Mouse (Mus musculus) common myeloid progenitor, adult 5-6 weeks (primary cell): Measurements from ENCODE around the gene Dusp1. TPM values are rescaled to one million over a fixed set of nuclear protein-coding genes. Genes with fewer than 3 reads are reported as not detected.

Experiments
- ATAC-seq: replicated peaks from 2 replicates; pipeline ENCODE4 v1.8.0; 2016; ENCODE audit warnings: low read depth, mild to moderate bottlenecking, moderate TSS enrichment, inconsistent platforms; ENCODE audit not compliant: poor library complexity, severe bottlenecking
- total RNA-seq: library from RNA; stranded (forward); fragments of 200-1000, 187-1606 nt; gene quantifications from 2 replicates; pipeline ENCODE4 v1.2.3, GENCODE M21; 2017

The Dusp1 gene
- total RNA-seq, 1 experiment from 2014 or later: 84.6 TPM

GRCm38 (mm10) chr17:26584558-26585136 lies 22.7 kb upstream of the Dusp1 start:
- no peak for ATAC-seq

GRCm38 (mm10) chr17:26584063-26584462 lies 22.1 kb upstream of the Dusp1 start:
- ATAC-seq: no peak

- ATAC-seq: no peak
Observed at GRCm38 (mm10) chr17:26583606-26584005, 21.7 kb upstream of the Dusp1 start.

GRCm38 (mm10) chr17:26583056-26583455 lies 21.1 kb upstream of the Dusp1 start:
- no peak for ATAC-seq

GRCm38 (mm10) chr17:26582297-26582696 lies 20.4 kb upstream of the Dusp1 start:
- ATAC-seq: no peak

- ATAC-seq: no peak
Observed at GRCm38 (mm10) chr17:26580873-26581401, 19.0 kb upstream of the Dusp1 start.

GRCm38 (mm10) chr17:26579396-26579795 lies 17.5 kb upstream of the Dusp1 start:
- ATAC-seq: no peak

GRCm38 (mm10) chr17:26578771-26579170 lies 16.8 kb upstream of the Dusp1 start:
- no peak for ATAC-seq

- no peak for ATAC-seq
Observed at GRCm38 (mm10) chr17:26578162-26578561, 16.2 kb upstream of the Dusp1 start.

- no peak for ATAC-seq
Observed at GRCm38 (mm10) chr17:26577309-26577708, 15.4 kb upstream of the Dusp1 start.

GRCm38 (mm10) chr17:26576833-26577232 lies 14.9 kb upstream of the Dusp1 start:
- no peak for ATAC-seq

GRCm38 (mm10) chr17:26575786-26576690 lies 14.1 kb upstream of the Dusp1 start:
- ATAC-seq: no peak

- ATAC-seq: no peak
Observed at GRCm38 (mm10) chr17:26574701-26575100, 12.8 kb upstream of the Dusp1 start.

GRCm38 (mm10) chr17:26574118-26574517 lies 12.2 kb upstream of the Dusp1 start:
- ATAC-seq: no peak

GRCm38 (mm10) chr17:26572265-26572664 lies 10.3 kb upstream of the Dusp1 start:
- ATAC-seq: no peak

- no peak for ATAC-seq
Observed at GRCm38 (mm10) chr17:26571377-26571776, 9.4 kb upstream of the Dusp1 start.

GRCm38 (mm10) chr17:26570651-26571118 lies 8.8 kb upstream of the Dusp1 start:
- peak; percentile 94 for ATAC-seq

- no peak for ATAC-seq
Observed at GRCm38 (mm10) chr17:26569594-26570350, 7.8 kb upstream of the Dusp1 start.

- ATAC-seq: no peak
Observed at GRCm38 (mm10) chr17:26567818-26568173, 5.9 kb upstream of the Dusp1 start.

GRCm38 (mm10) chr17:26567142-26567817 lies 5.4 kb upstream of the Dusp1 start:
- no peak for ATAC-seq
